Mouse (Mus musculus): ENCODE measurements at regions not wholly inside any gene's neighbourhood (a gene's known extent, or its start where the extent isn't known, plus 50 kb on each side); places are given as distances from the start of the nearest gene placed in this dataset.

DNA sequence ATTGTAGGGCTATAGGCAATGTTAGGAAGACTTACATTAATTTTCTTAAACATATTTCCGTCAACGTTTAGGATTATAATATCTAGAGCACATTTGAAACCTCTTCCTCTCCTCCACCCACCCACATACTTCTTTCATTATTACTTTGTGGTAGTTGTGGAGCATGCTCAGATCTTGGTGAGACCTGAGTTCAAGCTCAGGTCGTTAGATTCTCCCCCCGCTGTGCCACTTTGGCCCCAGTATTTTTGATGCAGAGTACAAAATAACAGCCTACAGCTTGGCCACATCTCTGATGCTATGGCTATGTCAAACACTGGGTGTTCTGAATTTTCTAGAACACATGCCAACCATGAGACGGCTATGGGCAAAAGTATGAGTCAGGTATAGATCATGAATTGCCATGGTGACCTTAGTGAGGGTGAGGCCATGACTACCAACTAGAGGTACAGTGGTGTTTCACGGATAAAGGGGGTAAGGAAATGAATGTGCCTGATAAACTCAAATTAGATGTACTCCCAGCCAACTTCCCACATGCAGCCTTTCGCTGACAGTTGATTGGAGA lies 68.5 kb upstream of the H2afz start:
- DNase-seq (ENCODE audit: low read depth, low spot score), result no peak

GRCm38 (mm10) chr3:137798769-137799168 lies 65.5 kb upstream of the H2afz start:
- no peak for DNase-seq (ENCODE audit: low read depth, low spot score)

GRCm38 (mm10) chr3:137801402-137802020 lies 62.8 kb upstream of the H2afz start:
- no peak for DNase-seq (ENCODE audit: low read depth, low spot score)

GRCm38 (mm10) chr3:137807423-137807822 lies 56.9 kb upstream of the H2afz start:
- DNase-seq (ENCODE audit: low read depth, low spot score), result no peak

DNA sequence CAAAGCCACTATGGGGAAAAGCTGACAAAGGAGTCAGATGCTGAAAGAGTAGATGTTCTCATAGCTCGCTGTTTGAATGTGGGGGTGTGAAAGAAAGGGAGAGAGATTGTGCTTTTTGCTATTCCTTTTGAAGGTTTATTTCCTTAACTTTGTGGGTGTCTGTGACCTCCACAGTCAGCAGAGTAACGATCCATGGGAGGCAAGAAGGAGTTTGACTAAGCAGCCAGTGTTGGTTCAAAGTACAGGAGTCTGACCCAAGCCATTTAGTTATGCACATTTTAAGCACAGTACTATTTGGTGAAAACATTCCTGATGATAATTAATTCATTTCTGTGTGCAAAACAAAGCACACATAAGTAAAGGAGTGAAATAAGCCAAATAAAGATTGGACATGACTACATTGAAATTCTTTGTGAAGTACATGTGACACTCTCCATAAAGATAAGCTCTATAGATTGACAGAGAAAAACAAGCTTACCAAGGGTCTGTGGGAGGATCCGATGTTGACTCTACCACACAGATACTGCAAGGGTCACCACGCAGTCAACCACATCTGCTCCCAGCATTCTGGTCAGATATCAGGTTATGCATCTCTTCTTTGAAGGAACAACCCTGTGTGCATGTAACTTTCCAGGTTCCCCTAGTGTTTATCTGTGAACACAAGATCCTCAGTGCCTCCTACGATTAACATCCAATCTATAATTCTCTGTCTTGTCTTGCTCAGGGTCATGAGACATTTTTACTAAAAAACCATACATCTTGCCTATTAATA lies 56.2 kb upstream of the H2afz start:
- DNase-seq (ENCODE audit: low read depth, low spot score), result no peak

DNA sequence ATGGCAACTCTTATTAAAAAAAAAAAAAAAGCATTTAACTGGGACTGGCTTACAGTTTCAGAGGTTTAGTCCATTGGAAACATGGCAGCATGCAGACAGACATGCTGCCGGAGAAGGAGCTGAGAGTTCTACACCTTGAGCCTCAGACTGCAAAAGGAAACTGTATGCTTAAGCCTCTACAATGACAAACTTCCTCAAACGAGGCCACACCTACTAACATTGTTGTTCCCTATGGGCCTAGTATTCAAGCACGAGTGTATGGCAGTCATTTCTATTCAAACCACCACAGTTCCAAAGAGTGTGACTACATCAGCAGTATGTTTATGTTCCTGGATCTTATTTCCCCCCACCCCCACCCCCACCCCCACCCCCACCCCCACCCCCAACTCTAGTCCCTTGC lies 54.2 kb upstream of the H2afz start:
- DNase-seq (ENCODE audit: low read depth, low spot score), result no peak

Data from skeletal muscle tissue, adult 2 months (tissue).